Mouse (Mus musculus): ENCODE measurements around the gene Togaram2. TPM values are rescaled to one million over a fixed set of nuclear protein-coding genes. Genes with fewer than 3 reads are reported as not detected.

Togaram2 gene
- polyA plus RNA-seq (2012; rRNA removed; ENCODE audit: low replicate concordance), result 0.06 and 0.32 TPM in 2 replicates

GRCm38 (mm10) chr17:71673092-71673491 is at the start of gene Togaram2:
Togaram2 (plus strand) TSS chr17:71673261.

GRCm38 (mm10) chr17:71752831-71753230 is 79.8 kb downstream of the Togaram2 start, which contains the start of gene Pcare:
Pcare (minus strand) TSS chr17:71752894.

GRCm38 (mm10) chr17:71768173-71768572 is 95.1 kb downstream of the Togaram2 start, which contains the start of gene Clip4:
Clip4 (plus strand) TSS chr17:71768473.

Other genes starting within 250 kb of the Togaram2 start
- 0.43 TPM in 1 of 2 replicates, not detected in the other for gene Gm4707, start 213.3 kb upstream of the Togaram2 start, polyA plus RNA-seq (2012; rRNA removed; ENCODE audit: low replicate concordance)
- 1.3 and 1.8 TPM in 2 replicates for gene Smchd1, start 197.9 kb upstream of the Togaram2 start, polyA plus RNA-seq (2012; rRNA removed; ENCODE audit: low replicate concordance)
- gene Ndc80, start 146.4 kb upstream of the Togaram2 start, polyA plus RNA-seq (2012; rRNA removed; ENCODE audit: low replicate concordance), result 0.02 TPM in 1 of 2 replicates, not detected in the other
- not detected in 2 replicates for gene Spdya, start 121.2 kb upstream of the Togaram2 start, polyA plus RNA-seq (2012; rRNA removed; ENCODE audit: low replicate concordance)
- gene Wdr43, start 57.4 kb upstream of the Togaram2 start, polyA plus RNA-seq (2012; rRNA removed; ENCODE audit: low replicate concordance), result 1.1 and 2.3 TPM in 2 replicates
- gene Pcare, start 79.6 kb downstream of the Togaram2 start, polyA plus RNA-seq (2012; rRNA removed; ENCODE audit: low replicate concordance), result not detected in 2 replicates
- gene Clip4, start 95.2 kb downstream of the Togaram2 start, polyA plus RNA-seq (2012; rRNA removed; ENCODE audit: low replicate concordance), result 0.46 and 0.56 TPM in 2 replicates